Mouse (Mus musculus) myocyte (in vitro differentiated cells): ENCODE measurements around the gene Ovol2. TPM values are rescaled to one million over a fixed set of nuclear protein-coding genes. Genes with fewer than 3 reads are reported as not detected.

ENCODE experiments used
- H3K27me3 ChIP-seq: one replicate; pipeline ENCODE4 v1.6.1; 2011; ENCODE audit not compliant: control insufficient read depth, insufficient read depth, insufficient read length
- H3K36me3 ChIP-seq: one replicate; pipeline ENCODE4 v1.6.1; 2011; ENCODE audit not compliant: control insufficient read depth, insufficient read depth
- H3K4me2 ChIP-seq: one replicate; pipeline ENCODE4 v1.6.1; 2011; ENCODE audit warnings: low read depth, control low read depth
- H3K4me3 ChIP-seq: one replicate; pipeline ENCODE4 v1.5.1; 2011; ENCODE audit warnings: mild to moderate bottlenecking, control low read depth, moderate library complexity
- H3K79me2 ChIP-seq: one replicate; pipeline ENCODE4 v1.6.1; 2011; ENCODE audit not compliant: control insufficient read depth, insufficient read depth
- H3ac ChIP-seq: one replicate; pipeline ENCODE4 v1.6.1; 2011; ENCODE audit not compliant: control insufficient read depth, insufficient read length
- CEBPB ChIP-seq: IDR thresholded peaks from 2 replicates; pipeline ENCODE4 v1.6.1; 2011; ENCODE audit warnings: mild to moderate bottlenecking, moderate library complexity; ENCODE audit not compliant: poor library complexity, insufficient read depth, severe bottlenecking
- E2F4 ChIP-seq: IDR thresholded peaks from one replicate; pipeline ENCODE4 v1.6.1; 2011; ENCODE audit warnings: mild to moderate bottlenecking, control low read depth, moderate library complexity; ENCODE audit not compliant: insufficient read depth
- MAX ChIP-seq: IDR thresholded peaks from one replicate; pipeline ENCODE4 v1.6.1; 2011; ENCODE audit warnings: low read depth, mild to moderate bottlenecking, control low read depth
- MYOD1 ChIP-seq, 3 experiments: IDR thresholded peaks; one replicate each; pipeline ENCODE4 v1.6.1; 2011; ENCODE audit warnings: control low read depth in 2 of 3, low read depth in 2 of 3, mild to moderate bottlenecking in 2 of 3, moderate library complexity in 1 of 3; ENCODE audit not compliant: insufficient read length in 2 of 3, control insufficient read depth in 1 of 3
- MYOG ChIP-seq, 3 experiments: IDR thresholded peaks; one replicate each; pipeline ENCODE4 v1.6.1; 2011; ENCODE audit warnings: control low read depth in 2 of 3, low read depth in 2 of 3, mild to moderate bottlenecking in 2 of 3; ENCODE audit not compliant: insufficient read length in 2 of 3, control insufficient read depth in 1 of 3, insufficient read depth in 1 of 3
- POLR2A ChIP-seq: IDR thresholded peaks from one replicate; pipeline ENCODE4 v1.6.1; 2011; ENCODE audit warnings: low read depth, mild to moderate bottlenecking, control low read depth, moderate library complexity; ENCODE audit not compliant: insufficient read length
- POLR2AphosphoS2 ChIP-seq: IDR thresholded peaks from one replicate; pipeline ENCODE4 v1.6.1; 2011; ENCODE audit warnings: low read depth, control low read depth; ENCODE audit not compliant: insufficient read length
- REST ChIP-seq: IDR thresholded peaks from one replicate; pipeline ENCODE4 v1.6.1; 2011; ENCODE audit warnings: mild to moderate bottlenecking, control low read depth, moderate library complexity; ENCODE audit not compliant: insufficient read depth, insufficient read length
- SRF ChIP-seq: IDR thresholded peaks from one replicate; pipeline ENCODE4 v1.6.1; 2011; ENCODE audit warnings: low read depth; ENCODE audit not compliant: control insufficient read depth, insufficient read length
- TCF12 ChIP-seq: IDR thresholded peaks from one replicate; pipeline ENCODE4 v1.6.1; 2011; ENCODE audit warnings: mild to moderate bottlenecking, control low read depth; ENCODE audit not compliant: poor library complexity, insufficient read depth, severe bottlenecking
- TCF3 ChIP-seq: IDR thresholded peaks from one replicate; pipeline ENCODE4 v1.6.1; 2011; ENCODE audit warnings: low read depth, control low read depth; ENCODE audit not compliant: insufficient read length
- USF1 ChIP-seq: IDR thresholded peaks from one replicate; pipeline ENCODE4 v1.6.1; 2011; ENCODE audit warnings: low read depth, mild to moderate bottlenecking, control low read depth, moderate library complexity
- polyA plus RNA-seq: library from polyadenylated mRNA; unstranded; fragments of >200 nt; fragmentation: generic; extraction: Trizol; gene quantifications from one replicate; pipeline ENCODE4 v1.2.1, GENCODE M21; 2012; ENCODE audit warnings: missing spikeins

Gene Ovol2
- polyA plus RNA-seq, 1 experiment, result not detected

DNA sequence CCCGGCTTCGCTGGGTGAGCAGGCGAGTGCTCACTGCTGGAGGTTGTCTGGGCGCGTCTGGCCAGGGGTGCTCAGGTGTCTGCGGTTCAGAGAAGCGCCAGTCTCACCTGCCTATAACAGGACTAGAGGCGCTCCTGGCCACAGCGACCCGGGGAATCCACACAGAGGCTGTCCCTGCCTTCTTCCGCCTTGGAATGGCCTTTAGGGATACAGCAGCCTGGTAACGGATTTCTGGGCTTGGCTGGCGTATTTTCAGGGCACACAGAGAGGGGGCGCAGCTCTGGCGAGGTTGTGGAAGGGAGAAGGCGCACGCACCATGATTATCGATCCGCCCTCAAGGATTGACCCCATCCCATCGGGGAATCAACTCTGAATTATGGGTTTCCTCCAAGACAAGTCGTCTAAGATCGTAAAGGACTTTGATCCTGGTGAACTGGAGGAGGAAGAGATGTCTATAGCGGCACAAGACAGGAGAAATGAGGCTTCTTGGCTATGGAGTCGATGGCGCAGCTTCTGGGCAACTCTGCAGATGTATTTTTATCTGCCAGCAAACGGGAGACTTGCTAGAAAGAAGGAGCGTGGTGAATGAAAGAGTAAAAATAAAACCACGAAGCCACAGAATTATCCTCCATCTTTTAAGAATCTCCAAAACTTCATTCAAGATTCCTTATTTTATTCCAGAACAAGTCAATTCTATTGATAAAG, 1.3 kb upstream of the Ovol2 start:
- Histone ChIP-seq H3K4me2 (no peak overlapping the region), H3K79me2 (no peaks in the 10 kb centered on the region), H3K27me3 (peaks cover 48% of the 10 kb centered on the region), H3K36me3 (no peaks in the 10 kb centered on the region), H3ac (no peak overlapping the region), H3K4me3 (no peak overlapping the region)
- TF ChIP-seq MAX (no peak), POLR2AphosphoS2 (no peak), TCF3 (no peak), MYOG (IDR thresholded peaks at IDR 0.05; ENCODE audit: control insufficient read depth in 1 of 3, insufficient read depth in 1 of 3, insufficient read length in 2 of 3, low read depth in 2 of 3) (no peak), CEBPB (no peak), REST (no peak)

DNA sequence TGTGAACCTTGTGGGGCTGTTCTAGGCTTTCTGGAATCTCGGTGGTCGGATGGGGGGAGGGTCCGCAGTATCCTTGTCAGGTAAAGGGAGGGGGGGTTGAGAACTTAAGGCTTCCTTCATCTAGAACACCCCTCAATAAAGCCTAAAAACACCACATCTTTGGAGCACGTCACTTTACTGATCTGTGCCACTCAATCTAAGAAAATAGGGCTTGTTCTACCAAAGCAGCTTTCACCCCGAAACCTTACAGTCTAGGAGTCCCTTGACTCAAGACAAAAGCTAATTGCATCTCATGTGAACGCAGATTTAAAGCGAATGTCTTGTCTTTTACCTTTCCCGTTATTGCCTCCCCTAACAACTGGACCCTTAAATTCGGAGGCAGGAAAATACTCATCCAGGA, 540 bp upstream of the Ovol2 start:
- no peak overlapping the region for H3K4me2 ChIP-seq
- TF ChIP-seq SRF, result no peak
- TF ChIP-seq CEBPB, result no peak
- no peak for TF ChIP-seq E2F4
- no peak for TF ChIP-seq USF1
- no peak for TF ChIP-seq TCF12
- TF ChIP-seq REST, result no peak
- no peak for TF ChIP-seq MYOG (IDR thresholded peaks at IDR 0.05; ENCODE audit: control insufficient read depth in 1 of 3, insufficient read depth in 1 of 3, insufficient read length in 2 of 3, low read depth in 2 of 3)
- TF ChIP-seq POLR2A, result no peak
- no peak for TF ChIP-seq MAX
- TF ChIP-seq TCF3, result no peak
- no peak for TF ChIP-seq MYOD1 (IDR thresholded peaks at IDR 0.05; ENCODE audit: control insufficient read depth in 1 of 3, insufficient read length in 2 of 3, low read depth in 2 of 3)
- H3K79me2 ChIP-seq, result no peaks in the 10 kb centered on the region
- no peak overlapping the region for H3K4me3 ChIP-seq
- no peak overlapping the region for H3ac ChIP-seq
- H3K27me3 ChIP-seq, result peaks cover 56% of the 10 kb centered on the region
- H3K36me3 ChIP-seq, result no peaks in the 10 kb centered on the region

- Histone ChIP-seq H3K4me3 (no peak overlapping the region), H3ac (no peak overlapping the region), H3K4me2 (peak overlapping the region; percentile 24), H3K79me2 (no peaks in the 10 kb centered on the region), H3K36me3 (no peaks in the 10 kb centered on the region), H3K27me3 (peaks cover 65% of the 10 kb centered on the region)
- TF ChIP-seq E2F4 (no peak), TCF3 (no peak), MYOD1 (IDR thresholded peaks at IDR 0.05; ENCODE audit: control insufficient read depth in 1 of 3, insufficient read length in 2 of 3, low read depth in 2 of 3) (no peak), USF1 (no peak), POLR2A (no peak), MAX (no peak), REST (no peak), CEBPB (no peak), SRF (no peak), TCF12 (no peak)
Observed at GRCm38 (mm10) chr2:144330960-144331371, 980 bp downstream of the Ovol2 start.

DNA sequence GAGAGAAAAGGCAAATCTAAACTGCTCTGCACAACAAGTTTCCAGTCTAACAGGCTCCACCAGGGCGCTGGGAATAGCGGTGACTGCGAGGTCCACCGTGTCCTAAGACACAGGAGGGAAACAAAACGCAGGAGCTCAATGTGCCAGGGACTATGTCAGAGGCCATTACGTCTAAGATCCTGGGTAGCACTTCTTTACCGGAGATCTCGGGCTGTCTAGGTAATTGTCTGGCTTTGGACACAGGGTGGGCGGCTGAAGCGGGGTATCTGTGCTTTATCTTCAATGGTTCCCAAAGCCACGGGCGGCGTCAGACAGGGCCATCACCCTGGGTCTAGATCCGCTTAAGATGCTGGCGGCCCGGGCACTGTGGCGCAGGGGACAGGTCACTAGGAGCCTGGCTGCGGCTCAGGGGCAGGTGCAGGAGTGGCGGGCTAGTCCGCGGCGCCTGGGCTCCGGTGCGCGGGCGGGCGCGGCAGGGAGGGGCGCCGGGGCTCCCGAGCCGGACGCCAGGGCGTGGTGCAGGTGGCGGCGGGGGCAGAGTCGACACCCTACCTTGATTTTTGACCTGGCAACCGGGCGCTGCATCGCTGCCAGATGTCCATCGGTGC, 1.5 kb downstream of the Ovol2 start:
- H3K27me3 ChIP-seq, result peaks cover 65% of the 10 kb centered on the region
- no peaks in the 10 kb centered on the region for H3K36me3 ChIP-seq
- no peak overlapping the region for H3K4me3 ChIP-seq
- H3ac ChIP-seq, result no peak overlapping the region
- H3K79me2 ChIP-seq, result no peaks in the 10 kb centered on the region
- TF ChIP-seq USF1 (no peak), SRF (no peak), POLR2A (no peak), MAX (no peak), POLR2AphosphoS2 (no peak), MYOG (IDR thresholded peaks at IDR 0.05; ENCODE audit: control insufficient read depth in 1 of 3, insufficient read depth in 1 of 3, insufficient read length in 2 of 3, low read depth in 2 of 3) (no peak), TCF3 (no peak), E2F4 (no peak), MYOD1 (IDR thresholded peaks at IDR 0.05; ENCODE audit: control insufficient read depth in 1 of 3, insufficient read length in 2 of 3, low read depth in 2 of 3) (no peak), TCF12 (no peak), REST (no peak), CEBPB (no peak)
- peak overlapping the region; percentile 24 for H3K4me2 ChIP-seq
